Mouse (Mus musculus) CD8-positive naive resting alpha-beta T cell, adult 2 months (primary cell): ENCODE data around the gene Zfp787.
A peak's percentile ranks its signal among the peaks of the same experiment; 100 is the strongest.

Experiments used
- DNase-seq, 2 experiments: peaks; one replicate each; pipeline ENCODE4 v3.0.0; 2022; ENCODE audit warnings: low read depth in 2 of 2, low spot score in 2 of 2

Gene Zfp787

DNA sequence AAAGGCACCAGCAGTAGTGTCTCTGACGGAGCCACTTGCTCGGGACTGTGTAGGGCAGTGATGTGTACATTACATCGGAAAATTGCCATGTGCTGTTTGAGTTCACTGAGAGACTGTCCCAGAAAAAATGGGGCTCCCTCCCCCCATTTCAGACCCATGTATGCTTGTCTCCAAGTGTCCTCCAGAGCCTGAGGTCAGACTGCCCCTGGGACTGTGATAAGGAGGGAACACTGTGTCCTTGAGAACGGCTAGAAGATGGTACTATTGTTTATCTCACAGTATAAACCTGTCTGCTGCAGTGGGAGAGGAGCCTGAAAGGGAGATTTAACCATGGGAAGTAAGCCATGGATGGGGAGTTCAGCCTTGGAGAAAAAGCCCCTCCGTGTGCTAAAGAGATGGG, 8.9 kb upstream of the Zfp787 start:
- no peak for DNase-seq

DNA sequence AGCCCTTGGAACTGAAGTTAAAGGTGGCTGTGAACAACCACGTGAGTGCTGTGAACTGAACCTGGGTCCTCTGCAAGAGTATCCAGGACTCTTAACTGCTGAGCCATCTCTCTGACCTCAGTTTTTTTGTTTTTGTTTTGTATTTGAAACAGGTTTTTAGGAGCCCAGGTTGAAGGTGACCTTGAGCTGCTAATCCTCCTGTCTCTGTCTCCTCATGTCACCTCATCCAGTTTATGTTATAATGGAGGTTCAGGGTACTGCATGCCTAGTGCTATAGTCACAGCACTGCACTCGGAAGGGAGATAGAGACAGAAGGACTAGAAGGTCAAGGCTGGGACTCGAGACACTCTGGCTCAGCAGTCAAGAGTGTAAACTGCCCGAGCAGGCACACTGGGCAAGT, 6.4 kb upstream of the Zfp787 start:
- DNase-seq, result no peak

DNA sequence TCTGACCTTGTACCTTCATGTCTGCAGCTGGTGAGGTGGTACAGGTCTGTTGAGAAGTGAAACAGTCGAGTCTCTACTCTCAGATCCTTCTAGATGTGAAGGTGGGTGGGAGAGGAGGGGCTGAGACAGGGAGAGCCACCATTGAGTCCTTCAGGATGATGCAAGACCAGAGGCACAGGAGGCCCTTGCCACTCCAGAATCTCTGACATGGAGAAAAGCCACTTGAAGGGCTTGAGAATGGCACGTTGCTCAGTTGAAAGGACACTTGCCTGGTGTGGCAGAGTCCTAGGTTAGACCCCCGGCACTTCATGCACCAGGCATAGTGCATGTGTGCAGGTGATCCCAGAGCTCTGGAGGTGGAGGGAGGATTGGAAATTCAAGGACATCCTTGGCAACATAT, 5.7 kb upstream of the Zfp787 start:
- no peak for DNase-seq

DNA sequence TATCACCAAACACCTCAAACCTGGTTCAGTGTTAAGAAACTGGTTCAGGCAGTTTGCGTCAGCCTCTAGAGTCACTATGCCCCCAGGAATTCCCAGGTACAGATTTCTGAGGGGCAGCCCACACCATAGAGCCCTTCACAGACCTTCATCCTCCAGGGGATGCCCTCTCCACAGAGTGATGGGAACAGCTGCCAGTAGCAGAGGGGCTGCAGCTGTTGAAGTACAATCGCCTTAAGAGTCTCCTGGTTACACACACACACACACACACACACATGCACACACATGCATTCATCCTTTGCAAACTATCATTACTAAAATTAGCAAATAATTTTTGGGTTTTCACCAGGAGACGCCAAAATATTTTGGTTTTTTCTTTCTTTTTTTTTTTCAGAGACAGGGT, 3.8 kb upstream of the Zfp787 start:
- no peak for DNase-seq

DNA sequence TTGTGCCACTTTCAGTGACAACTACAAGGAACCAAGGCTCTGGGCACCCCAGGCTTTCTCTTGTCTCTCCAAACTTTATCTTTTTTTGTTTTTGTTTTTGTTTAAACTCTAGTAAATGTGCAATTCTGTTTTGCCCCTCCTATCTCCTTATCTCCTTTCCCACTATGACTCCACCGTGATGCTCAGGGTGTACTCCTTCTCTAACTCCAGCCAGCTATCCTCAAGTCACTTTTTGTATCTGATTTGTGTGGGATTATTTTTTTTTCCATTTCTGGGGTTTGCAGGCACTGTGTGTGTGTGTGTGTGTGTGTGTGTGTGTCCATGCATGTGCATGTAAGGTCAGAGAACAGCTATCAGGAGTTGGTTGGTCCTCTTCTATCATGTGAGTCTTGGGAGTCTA, 1.7 kb upstream of the Zfp787 start:
- DNase-seq, result no peak

DNA sequence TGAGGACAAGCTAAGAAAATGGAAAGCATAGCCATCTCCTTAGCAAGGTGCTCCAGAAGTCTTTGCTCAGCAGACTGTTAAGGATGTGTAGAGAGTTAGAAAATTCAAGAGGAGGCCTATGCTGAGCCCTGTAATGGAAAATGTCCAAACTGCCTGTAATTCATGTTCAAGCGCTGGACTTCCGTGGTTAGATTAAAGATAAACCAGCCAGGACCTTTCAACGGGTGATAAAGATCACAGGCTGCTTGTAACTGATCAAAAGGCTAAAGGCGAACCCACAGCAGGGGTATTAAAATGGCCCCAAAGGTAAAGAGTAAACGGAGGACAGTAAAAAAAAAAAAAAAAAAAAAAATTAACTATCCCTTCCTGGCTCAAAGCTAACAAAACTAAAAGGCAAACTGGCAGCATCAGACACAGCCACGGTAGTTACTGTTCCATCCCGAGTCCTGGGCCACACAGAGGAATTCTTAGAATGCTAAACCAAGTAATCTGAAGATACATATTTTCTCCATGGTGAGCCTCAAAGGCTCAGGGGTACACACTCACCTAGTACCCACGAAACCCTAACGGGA, 1.2 kb upstream of the Zfp787 start:
- no peak for DNase-seq

DNA sequence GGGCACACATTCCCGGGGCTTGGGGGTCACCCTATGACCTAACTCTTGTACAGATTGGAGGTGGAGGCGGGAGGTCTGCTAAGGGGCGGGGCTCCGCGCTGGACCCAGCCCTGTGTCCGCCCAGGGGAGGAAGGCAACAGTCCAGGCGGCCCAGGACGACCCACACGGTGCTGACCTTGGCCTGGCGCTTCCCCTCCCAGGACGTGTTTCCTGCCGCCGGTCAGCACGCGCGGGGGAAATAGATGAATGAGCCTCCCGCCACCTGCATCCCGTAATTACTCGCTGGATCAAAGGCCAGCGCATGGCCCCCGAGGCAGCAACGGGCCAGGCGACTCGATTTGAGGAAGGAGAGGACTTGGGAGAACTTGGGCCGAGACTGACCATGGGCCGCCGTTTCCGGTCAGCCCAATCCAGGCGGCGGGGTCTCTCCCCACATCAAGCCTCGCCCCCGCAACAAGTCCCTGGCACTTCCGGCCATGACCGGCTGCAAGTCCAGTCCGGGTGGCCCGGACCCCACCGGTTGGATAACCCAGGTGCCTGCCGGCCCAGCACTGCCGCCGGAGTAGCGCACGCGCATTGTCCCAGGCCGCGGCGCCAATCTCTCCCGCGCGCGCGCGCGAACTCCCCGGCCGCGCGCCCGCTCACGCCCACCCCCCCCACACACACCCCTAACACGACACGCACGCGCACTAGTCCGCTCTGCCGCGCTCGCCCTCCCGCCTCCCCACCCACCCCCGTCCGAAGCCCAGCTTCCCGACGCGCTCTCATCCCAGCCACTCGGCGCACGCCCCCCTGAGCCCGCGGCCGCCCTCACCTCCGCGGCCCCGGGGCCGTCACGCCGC, 545 bp downstream of the Zfp787 start:
- DNase-seq, result peak; percentile 41 to 45

DNA sequence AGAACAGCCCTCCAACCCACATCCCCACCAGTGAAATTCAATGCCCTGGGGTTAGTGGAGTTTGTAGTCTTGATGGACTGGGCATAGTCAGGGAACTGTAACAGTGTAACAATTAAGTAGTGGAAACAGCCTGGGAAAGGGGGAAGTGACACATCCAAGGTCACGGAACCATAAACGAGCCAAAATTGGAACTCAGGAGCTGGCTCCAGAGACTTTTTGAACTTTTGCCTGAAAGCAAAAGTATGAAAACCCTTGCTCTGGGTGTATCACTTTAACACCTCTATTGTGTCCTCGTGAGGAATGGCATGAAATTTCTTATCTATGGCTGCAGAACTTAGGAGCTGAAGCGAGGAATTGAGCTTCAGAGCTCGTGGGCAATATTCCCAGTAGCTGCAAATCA, 1.6 kb downstream of the Zfp787 start:
- DNase-seq, result no peak

DNA sequence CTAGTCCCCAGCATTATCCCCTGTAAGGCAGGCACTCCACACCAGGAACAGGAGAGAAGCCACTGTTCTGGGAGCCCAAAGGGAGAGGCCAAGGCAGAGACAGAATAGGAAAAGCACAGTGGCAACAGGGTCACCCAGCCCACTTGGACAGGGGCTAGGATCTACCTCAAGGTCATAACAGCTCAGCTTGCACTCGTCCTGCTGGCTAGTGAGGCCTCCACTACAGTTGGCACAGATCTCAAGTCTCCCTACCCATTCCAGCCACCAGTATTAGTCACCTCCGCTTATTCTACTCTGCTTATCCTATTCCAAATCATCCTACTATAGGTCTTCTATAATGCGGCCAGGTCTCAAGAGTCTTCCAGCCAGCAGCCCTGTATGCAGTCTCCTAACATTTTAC, 2.7 kb downstream of the Zfp787 start:
- DNase-seq, result no peak

DNA sequence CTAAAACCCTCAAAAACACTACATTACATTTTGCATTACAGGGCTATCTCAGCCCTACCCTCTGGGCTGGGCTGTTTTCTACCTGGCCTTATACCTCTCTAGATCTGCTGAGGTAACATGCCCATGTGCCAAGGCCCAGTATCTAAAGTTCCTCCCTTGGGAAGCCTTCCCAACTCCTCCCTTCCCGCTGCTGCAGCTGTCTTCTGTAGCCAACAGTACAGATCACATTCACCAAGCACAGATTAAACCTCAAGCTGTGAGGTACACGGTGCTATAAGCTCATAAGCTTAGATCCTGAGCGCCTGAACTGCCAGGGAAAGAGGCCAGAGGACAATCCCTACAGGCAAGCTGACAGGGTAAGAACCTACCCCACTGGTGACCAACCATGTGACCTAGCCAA, 3.8 kb downstream of the Zfp787 start:
- DNase-seq, result no peak

DNA sequence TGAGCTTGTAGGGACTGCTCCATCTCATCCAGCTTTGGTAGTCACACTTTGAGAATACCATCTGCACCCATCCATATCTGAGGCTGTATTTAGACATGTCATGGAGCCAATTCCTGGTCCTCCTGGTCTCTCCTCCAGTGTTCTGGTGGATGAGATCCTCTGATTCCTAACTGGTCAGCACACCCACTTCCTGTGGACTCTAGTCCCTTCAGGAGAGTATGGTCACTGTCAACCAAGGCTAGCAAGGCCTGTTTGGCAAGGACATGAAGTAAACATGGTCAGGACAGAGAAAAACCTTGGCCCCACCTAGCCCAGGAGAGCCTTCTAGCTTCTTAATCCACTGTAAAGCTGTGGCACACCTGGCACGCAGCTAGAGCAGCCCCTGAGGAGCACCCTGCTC, 4.5 kb downstream of the Zfp787 start:
- no peak for DNase-seq

DNA sequence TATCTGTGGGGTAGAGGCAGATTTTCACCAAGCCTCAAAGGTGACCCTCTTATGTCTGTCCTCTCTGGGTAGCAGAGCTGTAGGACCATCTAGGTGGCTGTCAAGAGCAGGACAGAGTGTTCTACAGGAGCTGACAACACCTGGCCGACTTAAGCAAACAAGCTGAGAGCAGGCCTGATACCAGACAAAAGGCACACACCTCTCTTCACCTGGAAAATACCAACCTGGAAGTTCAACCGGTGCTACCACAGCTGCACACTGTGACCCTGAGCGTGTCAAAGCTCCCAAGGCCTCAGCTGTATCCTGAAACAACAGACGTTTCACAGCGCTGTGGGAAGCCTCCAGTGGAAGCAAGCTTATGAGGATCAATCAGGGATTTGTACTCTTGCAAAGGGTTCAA, 8.1 kb downstream of the Zfp787 start:
- no peak for DNase-seq

DNA sequence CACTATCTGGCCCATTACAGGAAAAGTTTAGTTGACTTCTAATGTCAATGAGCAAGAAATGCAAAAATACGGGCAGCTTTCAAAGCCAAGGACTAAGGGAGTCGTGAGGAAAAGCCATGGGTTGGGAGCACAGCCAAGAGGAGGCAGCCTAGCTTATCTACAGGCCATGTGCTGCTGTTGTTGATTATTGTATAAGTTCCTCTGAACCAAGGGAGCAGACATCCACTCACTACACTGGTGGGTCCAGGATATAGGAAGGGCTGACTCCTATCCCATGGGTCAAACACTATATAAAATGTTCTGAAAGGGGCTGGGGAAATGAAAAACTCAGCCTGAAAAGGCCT, 8.8 kb downstream of the Zfp787 start:
- DNase-seq, result no peak

DNA sequence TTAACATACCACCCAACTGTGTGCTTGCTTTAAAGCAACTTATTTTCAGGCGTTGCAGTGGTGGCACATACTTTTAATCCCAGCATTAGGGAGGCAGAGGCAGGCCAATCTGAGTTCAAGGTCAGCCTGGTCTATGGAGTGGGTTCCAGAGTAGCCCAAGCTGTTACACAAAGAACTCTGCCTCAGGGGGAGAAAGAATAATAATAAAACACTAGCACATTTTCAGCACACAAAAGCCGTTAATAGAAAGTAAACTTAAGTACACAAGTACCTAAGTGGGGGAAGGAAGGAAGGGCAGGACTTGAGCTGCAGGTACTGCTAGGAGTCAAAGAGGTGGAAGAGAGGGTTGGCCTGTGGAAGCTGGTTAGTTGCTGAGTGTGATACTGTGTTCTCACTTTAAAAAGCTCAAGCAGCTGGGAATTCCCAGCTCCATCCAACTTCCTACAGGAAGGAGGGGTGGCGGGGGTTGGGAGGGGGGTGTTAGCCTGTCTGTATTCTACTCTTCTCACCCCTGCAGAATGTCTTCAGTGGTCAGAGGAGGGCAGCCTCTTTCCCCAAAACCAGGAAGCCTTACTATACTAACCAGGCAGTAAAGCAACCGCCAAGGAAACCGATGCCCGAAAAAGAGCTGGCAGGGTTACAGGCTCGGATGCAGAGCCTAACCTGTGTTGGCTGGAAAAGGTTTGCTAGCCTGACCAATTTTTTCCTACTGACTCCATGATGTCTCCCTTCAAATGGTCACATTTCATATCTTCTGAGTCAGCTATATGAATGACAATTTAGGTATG, 9.4 kb downstream of the Zfp787 start:
- DNase-seq, result no peak

DNA sequence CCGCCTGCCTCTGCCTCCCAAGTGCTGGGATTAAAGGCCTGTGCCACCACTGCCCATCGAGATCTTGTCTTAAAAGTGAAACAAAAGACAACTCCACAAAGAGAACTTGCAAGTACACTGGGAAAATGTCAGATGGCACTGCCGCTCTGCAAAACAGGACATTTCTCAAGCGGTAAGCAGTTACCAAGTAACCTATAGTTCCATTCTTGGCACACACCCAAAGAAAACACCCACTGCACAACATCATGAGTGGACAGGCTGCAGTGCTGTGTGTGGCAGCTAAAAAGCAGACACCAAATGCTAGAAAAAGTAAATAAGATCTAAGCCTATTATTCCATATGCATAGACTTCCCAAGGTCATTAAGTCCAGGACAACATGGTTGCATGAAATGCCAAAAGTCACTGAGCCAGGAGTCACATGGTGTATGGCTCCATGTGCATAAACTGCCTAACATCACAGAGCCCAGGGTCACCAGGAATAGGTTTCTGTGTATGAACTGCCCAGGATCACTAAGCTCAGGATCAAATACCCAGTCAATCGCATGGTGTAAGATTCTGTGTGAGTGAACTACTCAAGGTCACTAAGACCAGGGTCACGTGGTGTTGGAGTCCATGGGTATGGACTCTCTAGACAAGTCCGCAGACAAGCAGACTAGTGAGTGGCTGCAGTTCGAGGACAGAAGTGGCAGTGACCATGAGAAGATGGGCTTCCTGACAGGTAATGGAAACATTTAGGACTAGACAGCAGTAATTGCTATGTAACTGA, 10.2 kb downstream of the Zfp787 start:
- DNase-seq, result no peak

DNA sequence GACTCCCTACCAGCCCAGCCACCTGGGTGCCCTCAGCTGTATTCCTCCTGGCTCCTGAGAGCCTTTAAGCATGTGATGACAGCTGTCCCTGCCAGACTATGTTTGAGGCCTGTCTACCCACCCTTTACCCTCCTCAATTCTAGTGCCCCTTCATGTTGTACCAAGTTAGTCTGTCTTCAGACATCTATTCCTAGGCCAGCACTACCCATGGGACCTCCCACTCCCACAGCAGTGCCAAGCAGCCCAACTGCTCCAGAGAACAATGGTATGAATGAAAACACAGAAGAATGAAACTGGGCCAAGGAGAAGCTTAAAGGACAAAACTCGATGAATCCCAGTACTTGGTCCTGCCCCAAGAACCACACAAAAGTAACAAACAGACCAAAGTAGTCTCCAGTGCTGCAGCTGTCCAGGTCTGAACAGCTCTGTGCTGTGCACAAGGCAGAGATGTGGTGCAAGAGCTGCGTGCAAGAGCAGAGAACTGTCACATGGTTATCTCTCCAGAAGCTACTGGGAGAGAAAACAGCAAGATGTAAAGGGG, 11.7 kb downstream of the Zfp787 start:
- no peak for DNase-seq

DNA sequence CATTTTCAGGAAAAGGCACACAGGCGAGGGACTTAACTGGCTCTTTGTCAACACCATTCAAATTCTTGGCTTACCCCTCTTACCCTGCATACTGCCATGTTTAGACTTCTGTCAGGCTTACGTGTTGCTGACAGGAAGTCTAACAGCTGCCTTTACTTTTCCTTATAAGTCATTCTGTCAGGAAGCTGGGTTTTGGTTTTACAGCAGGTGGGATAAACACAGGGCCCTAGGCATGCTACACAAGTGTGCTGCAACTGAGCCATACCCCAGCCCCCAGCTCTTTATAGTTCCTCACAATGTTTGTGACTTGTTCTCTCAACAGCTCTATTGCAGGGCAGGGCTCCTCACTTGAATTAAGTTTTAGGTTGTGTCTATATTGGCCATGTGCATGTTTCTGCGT, 16.5 kb downstream of the Zfp787 start:
- DNase-seq, result no peak

DNA sequence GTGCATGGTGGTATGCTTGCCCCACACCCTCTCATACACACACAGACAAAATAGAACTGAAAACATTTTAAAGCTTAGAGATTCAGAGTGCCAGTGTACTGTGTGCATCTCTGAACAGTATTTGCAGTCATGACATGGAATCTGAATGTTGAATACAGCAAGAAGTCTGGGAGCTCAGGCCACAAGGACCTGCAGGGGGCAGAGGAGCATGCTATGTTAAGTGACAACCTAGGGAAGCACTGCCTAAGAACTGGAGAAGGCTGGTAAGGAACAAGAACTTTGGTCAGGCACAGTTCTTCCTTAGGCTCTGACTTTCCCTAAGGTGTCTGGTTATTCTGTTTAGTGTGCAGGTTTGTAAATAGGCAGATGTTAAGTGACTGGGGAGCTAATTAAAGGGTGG, 19.3 kb downstream of the Zfp787 start:
- DNase-seq, result no peak

DNA sequence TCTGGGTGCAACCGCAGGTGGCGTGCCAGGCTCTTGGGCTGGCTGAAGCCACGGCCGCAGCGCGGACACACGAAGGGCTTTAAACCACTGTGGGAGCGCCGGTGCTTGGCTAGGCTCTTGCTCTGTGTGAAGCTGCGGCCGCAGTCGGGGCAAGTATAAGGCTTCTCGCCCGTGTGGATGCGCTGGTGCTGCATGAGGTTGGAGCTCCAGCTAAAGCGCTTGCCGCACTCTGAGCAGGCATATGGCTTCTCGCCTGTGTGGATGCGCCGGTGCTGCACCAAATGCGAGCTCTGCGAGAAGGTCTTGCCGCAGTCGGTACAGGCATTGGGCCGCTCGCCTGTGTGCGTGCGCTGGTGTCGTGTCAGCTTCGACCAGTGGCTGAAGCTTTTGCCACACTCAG, 23.2 kb downstream of the Zfp787 start:
- no peak for DNase-seq

DNA sequence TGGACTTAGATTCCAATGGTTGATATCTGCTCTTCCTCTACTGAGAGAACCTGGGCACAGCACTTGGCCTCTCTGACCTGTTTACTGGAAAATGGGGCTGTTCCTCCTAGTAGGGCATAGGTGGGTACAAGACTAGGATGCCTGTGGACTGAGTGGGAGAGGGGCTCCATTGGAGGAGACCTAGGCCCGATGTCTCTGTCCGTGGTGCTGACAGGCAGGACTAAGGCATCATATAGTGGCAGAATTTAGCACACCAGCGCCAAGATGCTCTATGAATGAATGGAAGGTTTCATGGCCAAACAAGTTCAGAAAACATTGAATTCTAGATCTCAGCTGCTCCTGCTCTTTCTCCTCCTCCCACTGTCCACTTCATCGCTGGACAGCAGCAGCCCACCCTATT, 25.5 kb downstream of the Zfp787 start:
- no peak for DNase-seq

DNA sequence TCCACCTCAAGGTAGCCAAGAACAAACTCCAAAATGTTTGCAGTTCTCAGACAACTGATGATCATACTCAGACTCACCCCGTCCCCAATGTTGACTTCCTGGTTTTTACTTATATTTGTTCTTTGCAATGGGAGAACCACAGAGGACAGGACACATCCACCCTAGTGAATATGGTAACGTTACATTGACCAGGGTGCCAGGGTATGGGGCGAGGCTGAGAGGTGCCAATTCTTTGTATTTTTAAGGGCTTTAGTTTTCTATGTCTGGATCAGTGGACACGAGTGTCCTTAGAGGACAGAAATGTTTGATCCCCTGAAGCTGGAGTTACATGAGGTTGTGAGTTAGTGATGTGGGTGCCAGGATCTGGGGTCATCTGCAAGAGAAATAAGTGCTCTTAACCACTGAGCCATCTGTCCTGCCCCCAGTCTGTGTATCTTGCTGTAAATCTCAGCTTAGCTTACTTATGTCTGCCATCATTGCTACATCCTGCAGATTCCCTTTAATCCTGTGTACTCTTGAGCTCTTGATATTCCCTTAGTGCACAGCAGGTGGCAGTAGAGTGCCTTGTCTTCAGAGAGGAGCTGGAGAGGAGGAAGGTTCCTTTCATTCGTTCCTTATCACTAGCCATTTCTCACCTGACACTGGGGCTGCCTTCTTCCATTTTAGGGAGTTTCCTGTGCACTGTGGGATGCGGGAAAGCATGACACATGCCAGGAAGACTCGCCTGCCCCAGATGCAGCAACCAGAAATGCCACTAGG, 28.9 kb downstream of the Zfp787 start:
- DNase-seq, result peak; percentile 69 to 79
